Mouse (Mus musculus) heart, adult 2 months (tissue): ENCODE results near the gene Foxf1.

ENCODE experiments used
- CTCF ChIP-seq: fragments of 200-600 bp; IDR thresholded peaks from 2 replicates; pipeline ENCODE4 v1.8.1; 2022; ENCODE audit warnings: antibody characterized with exemption, mild to moderate bottlenecking, moderate library complexity
- POLR2A ChIP-seq: fragments of 200-500 bp; IDR thresholded peaks from 2 replicates; pipeline ENCODE4 v1.6.1; 2011; ENCODE audit warnings: mild to moderate bottlenecking, low read depth, low read length, control low read depth; ENCODE audit not compliant: insufficient read depth

DNA sequence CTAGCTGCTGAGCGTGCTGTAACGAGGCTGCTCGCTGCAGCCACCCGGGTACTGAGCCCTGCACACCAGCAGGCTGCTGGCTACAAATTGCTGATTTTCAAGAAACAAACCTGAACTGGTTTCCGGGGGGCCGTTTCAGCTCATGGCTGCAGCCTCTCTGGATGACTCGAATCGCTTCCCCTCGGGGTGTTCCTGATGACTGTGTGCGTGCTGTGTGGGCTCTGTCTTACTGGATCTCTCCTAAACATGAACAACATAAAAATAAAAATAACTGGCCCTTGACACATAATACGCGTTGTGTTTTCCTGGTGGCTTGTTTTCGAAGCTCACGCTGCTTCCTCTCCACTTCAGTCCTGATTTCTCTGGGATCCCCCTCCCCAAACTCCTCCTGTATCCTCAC lies 5.5 kb upstream of the Foxf1 start:
- no peak for TF ChIP-seq CTCF
- TF ChIP-seq POLR2A = no peak
